Comparison of ENCODE assay signal across 8 mouse cellular contexts in the genomic region with DNA sequence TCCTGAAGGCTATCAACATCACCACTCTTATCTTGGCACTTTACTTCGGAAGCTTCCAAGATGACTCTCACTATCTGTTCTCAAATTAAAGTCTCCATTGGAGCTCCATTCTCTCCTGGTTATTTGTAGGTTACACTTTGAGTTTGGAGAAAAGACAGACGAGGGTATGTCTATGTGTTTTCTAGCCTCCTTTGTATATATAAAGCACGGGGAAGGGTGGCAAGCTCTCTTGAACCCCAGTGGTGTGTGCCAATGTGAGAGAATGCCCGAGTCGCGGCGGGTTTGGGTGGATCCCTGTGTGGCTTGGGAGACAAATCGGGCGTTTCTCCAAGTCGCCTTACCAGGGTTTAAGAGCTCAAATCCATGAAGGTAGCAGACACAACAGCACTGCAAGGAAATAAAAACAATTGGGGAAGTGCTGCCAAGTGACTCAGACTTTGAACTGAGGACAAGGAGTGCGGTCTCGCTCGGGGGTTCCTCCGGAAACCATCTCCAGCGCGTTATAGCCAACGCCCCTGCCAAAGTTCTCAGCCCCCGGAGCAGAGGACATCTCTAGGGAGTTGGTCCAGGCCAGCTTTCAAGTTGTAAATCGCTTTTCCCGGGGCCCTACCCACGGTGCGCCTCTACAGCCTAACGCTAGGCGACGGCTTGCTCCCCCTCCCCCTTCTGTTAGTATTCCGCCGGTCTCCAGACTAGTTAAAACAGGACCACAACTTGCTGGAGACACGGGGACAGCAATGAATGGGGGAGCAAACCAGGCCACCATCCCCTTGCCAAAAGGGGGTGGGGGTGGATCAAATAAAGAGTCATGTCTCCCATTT. TPM values are rescaled to one million over a fixed set of nuclear protein-coding genes. Genes with fewer than 3 reads are reported as not detected.
DNase-seq lines count a peak whose midpoint lies in the region; ATAC-seq and TF ChIP-seq lines count a peak whose summit lies in the region.

No protein-coding gene starts in this region.

- in situ Hi-C loops in ES-E14 (cut with MboI; ENCODE audit: low sequenced_read_pairs in 2 of 2, unreplicated experiment in 2 of 2), result no loop called here

- H3K9me3 ChIP-seq in ES-E14 (ENCODE audit: control insufficient read depth, insufficient read depth, low read depth, low read length), result no peaks in the 10 kb centered on the region
- no peaks in the 10 kb centered on the region for H3K9me3 ChIP-seq in hindbrain, embryonic 14.5 days (ENCODE audit: control insufficient read depth, low read length)

- ATAC-seq in common myeloid progenitor, adult 5-6 weeks (replicated peaks; ENCODE audit: low read depth, poor library complexity, severe bottlenecking), result peak; percentile 72
- no peak for ATAC-seq in hindbrain, embryonic 14.5 days (ENCODE audit: low FRiP score)
- ATAC-seq in megakaryocyte, adult 5-6 weeks (ENCODE audit: poor library complexity, severe bottlenecking), result peak; percentile 86

- H3K27ac ChIP-seq in ES-E14 (ENCODE audit: insufficient read depth, low read depth, low read length, poor library complexity, severe bottlenecking), result no peak overlapping the region
- H3K27ac ChIP-seq in hindbrain, embryonic 14.5 days, result peak overlapping the region; percentile 88

- no peaks in the 10 kb centered on the region for H3K36me3 ChIP-seq in ES-E14 (ENCODE audit: control insufficient read depth, insufficient read depth, low read length, poor library complexity, severe bottlenecking)
- H3K36me3 ChIP-seq in hindbrain, embryonic 14.5 days (replicated peaks; ENCODE audit: control insufficient read depth, insufficient read depth), result no peaks in the 10 kb centered on the region

- 0 out of 2 replicates have a peak, but pooled peaks cover 4% of the 10 kb centered on the region for H3K27me3 ChIP-seq in hindbrain, embryonic 14.5 days (ENCODE audit: control insufficient read depth, insufficient read depth, low read length)

- H3K9ac ChIP-seq in ES-E14 (ENCODE audit: insufficient read depth, low read depth, low read length, poor library complexity, severe bottlenecking), result no peak overlapping the region
- peak overlapping the region; percentile 80 for H3K9ac ChIP-seq in hindbrain, embryonic 14.5 days

- WGBS in hindbrain, embryonic 14.5 days, result under 1% methylated on average over 28 of the region's 28 CpGs

- no peak for DNase-seq in ES-E14 (ENCODE audit: low read depth, low spot score)
- DNase-seq in gastrocnemius, postnatal 10 days, result peak; percentile 38
- DNase-seq in hindbrain, embryonic 14.5 days (ENCODE audit: low spot score), result peak; percentile 45
- DNase-seq in left cerebral cortex, adult 8-10 months (ENCODE audit: low spot score in 2 of 2), result peak; percentile 34 to 59
- peak; percentile 52 for DNase-seq in right cerebral cortex, postnatal 25 days
- no peak for DNase-seq in B cell, adult 2 months

- H3K4me2 ChIP-seq in hindbrain, embryonic 14.5 days (replicated peaks), result peak overlapping the region; percentile 60

- H3K4me3 ChIP-seq in ES-E14 (ENCODE audit: insufficient read depth in 1 of 2, low read depth in 1 of 2, low read length in 2 of 2, poor library complexity in 1 of 2, severe bottlenecking in 1 of 2), result peak overlapping the region; percentile 1 to 65; a peak in 3 of 4 replicates
- H3K4me3 ChIP-seq in hindbrain, embryonic 14.5 days (replicated peaks; ENCODE audit: low read length), result peak overlapping the region; percentile 61

- peaks cover 0 to 2% of the 10 kb centered on the region in 2 experiments; a peak in 1 of 4 replicates for H3K4me1 ChIP-seq in ES-E14 (ENCODE audit: control insufficient read depth in 2 of 2, insufficient read depth in 2 of 2, low read length in 2 of 2, poor library complexity in 1 of 2)
- H3K4me1 ChIP-seq in hindbrain, embryonic 14.5 days (replicated peaks; ENCODE audit: control insufficient read depth, insufficient read depth, low read length), result peaks cover 14% of the 10 kb centered on the region

TF ChIP-seq in ES-E14, 5 proteins besides CTCF, POLR2A, EP300 and RAD21:
- TF ChIP-seq HCFC1 (IDR thresholded peaks at IDR 0.05; ENCODE audit: borderline replicate concordance, insufficient read depth, low read length) (no peak), CHD2 (IDR thresholded peaks at IDR 0.05; ENCODE audit: low read depth, low read length) (no peak), MAFK (IDR thresholded peaks at IDR 0.05; ENCODE audit: insufficient read depth, low read depth, low read length) (no peak), ZNF384 (IDR thresholded peaks at IDR 0.05; ENCODE audit: low read depth, low read length) (no peak), ZC3H11A (IDR thresholded peaks at IDR 0.05; ENCODE audit: borderline replicate concordance, low read depth, low read length) (no peak)
TF ChIP-seq in ES-E14: peak in this region for 0.

RNA-seq across cellular contexts. Expression of gene Flrt2, which starts 1.8 kb away (rescaled TPM):
- total RNA-seq in ES-E14 (2012; rRNA removed), result 3.3 and 10.3 TPM in 2 replicates
- total RNA-seq in common myeloid progenitor, adult 5-6 weeks (2017), result not detected in 2 replicates
- total RNA-seq in gastrocnemius, postnatal 10 days (2021), result 10 to 100 TPM; 13.6 to 19.0 TPM
- polyA plus RNA-seq in hindbrain, embryonic 14.5 days (2014; fragmentation: Nextera tagmentation; extraction: Ambion mirVana), result 33.5 and 34.8 TPM in 2 replicates
- 10 to 100 TPM; 59.2 to 74.4 (median 63.1) TPM for total RNA-seq in left cerebral cortex, adult 8-10 months (2022)
- 0.02 TPM in 2 replicates for total RNA-seq in megakaryocyte, adult 5-6 weeks (2015)
- total RNA-seq in megakaryocyte, adult 5-6 weeks (2017), result not detected in 2 replicates

Comparison
In these comparisons a context has a peak if more than half of its experiments do, and no peak if none do; other contexts are left out.
1. DNase-seq: peak in gastrocnemius, postnatal 10 days (single experiment), hindbrain, embryonic 14.5 days (single experiment), left cerebral cortex, adult 8-10 months (2 of 2) and right cerebral cortex, postnatal 25 days (single experiment); none in ES-E14 (single experiment) and B cell, adult 2 months (0 of 2).